Mouse (Mus musculus): ENCODE data around the gene Hat1. TPM values are rescaled to one million over a fixed set of nuclear protein-coding genes. Genes with fewer than 3 reads are reported as not detected.

The Hat1 gene
- total and polyA plus RNA-seq, 2 experiments = 2.0 to 14.6 TPM

DNA sequence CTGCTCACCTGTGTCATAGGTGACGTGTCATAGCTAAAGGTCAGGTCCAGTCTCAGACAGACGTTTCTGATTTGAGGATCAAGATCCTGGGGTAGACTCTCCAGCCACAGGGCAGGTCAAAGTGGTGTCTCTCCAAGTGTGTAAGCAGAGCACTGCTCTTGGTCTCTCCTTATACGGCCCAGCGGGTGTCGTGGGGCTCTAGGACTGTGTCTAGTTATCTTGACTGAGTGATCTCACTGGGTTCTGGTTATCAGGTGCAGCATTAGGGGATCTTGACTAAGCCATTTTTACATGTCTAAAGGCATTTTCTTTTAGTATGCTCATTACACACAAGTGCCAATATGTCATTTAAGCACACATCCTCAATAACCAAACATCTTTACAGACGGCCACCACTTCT, 82.3 kb downstream of the Hat1 start:
- Histone ChIP-seq H3K4me1 (ENCODE audit: control insufficient read depth, insufficient read depth, low read length) (peaks cover 6% of the 10 kb centered on the region), H3K79me2 (ENCODE audit: control insufficient read depth, insufficient read depth, low read length) (no peaks in the 10 kb centered on the region), H3K27me3 (ENCODE audit: control insufficient read depth, insufficient read depth, low read length) (no peaks in the 10 kb centered on the region), H3K27ac (replicated peaks; ENCODE audit: insufficient read depth, low read depth, low read length) (no peak overlapping the region), H3K9ac (ENCODE audit: low read depth, low read length) (no peak overlapping the region), H3K4me3 (ENCODE audit: insufficient read depth, low read depth, low read length) (no peak overlapping the region), H3K36me3 (ENCODE audit: control insufficient read depth, insufficient read depth, low read length) (no peaks in the 10 kb centered on the region)
- TF ChIP-seq CTCF (IDR thresholded peaks at IDR 0.05; ENCODE audit: low read depth, low read length) (no peak), POLR2A (IDR thresholded peaks at IDR 0.05; ENCODE audit: extremely low read depth, insufficient read depth, low read length) (no peak)
- DNase-seq (ENCODE audit: extremely low read depth, low read depth, low spot score) = no peak
- WGBS = 90% methylated on average over 6 of the region's 6 CpGs

DNA sequence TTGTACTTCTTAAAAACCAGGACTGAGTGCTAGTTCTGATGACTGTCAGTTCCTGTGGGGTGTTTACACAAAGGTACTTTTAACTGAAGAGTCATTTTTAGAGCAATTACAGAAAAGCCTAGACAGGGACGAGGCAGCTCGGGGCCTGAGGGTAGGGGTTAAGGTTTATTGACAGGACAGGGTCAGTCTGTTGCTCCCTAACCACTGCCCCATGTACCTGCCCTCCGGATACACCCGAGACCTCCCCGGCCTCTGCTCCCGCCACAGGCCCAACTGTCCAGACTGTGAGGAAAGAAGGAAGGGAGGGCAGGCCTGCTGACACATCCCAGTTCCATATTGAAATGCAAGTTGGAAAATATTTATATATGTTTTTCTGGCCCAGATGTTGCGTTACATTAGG, 85.1 kb downstream of the Hat1 start:
- H3K4me3 ChIP-seq (ENCODE audit: insufficient read depth, low read depth, low read length) = no peak overlapping the region
- no peak overlapping the region for H3K9ac ChIP-seq (ENCODE audit: low read depth, low read length)
- TF ChIP-seq POLR2A (IDR thresholded peaks at IDR 0.05; ENCODE audit: extremely low read depth, insufficient read depth, low read length) (no peak), CTCF (IDR thresholded peaks at IDR 0.05; ENCODE audit: low read depth, low read length) (no peak)
- H3K79me2 ChIP-seq (ENCODE audit: control insufficient read depth, insufficient read depth, low read length) = no peaks in the 10 kb centered on the region
- no peaks in the 10 kb centered on the region for H3K4me1 ChIP-seq (ENCODE audit: control insufficient read depth, insufficient read depth, low read length)
- no peaks in the 10 kb centered on the region for H3K27me3 ChIP-seq (ENCODE audit: control insufficient read depth, insufficient read depth, low read length)
- H3K27ac ChIP-seq (replicated peaks; ENCODE audit: insufficient read depth, low read depth, low read length) = no peak overlapping the region
- peak; percentile 12 for DNase-seq (ENCODE audit: extremely low read depth, low read depth, low spot score)
- 49% methylated on average over 7 of the region's 7 CpGs for WGBS
- H3K36me3 ChIP-seq (ENCODE audit: control insufficient read depth, insufficient read depth, low read length) = no peaks in the 10 kb centered on the region

GRCm38 (mm10) chr2:71474345-71474744, 85.6 kb downstream of the Hat1 start:
- Histone ChIP-seq H3K4me3 (ENCODE audit: insufficient read depth, low read depth, low read length) (no peak overlapping the region), H3K27me3 (ENCODE audit: control insufficient read depth, insufficient read depth, low read length) (no peaks in the 10 kb centered on the region), H3K27ac (replicated peaks; ENCODE audit: insufficient read depth, low read depth, low read length) (no peak overlapping the region), H3K9ac (ENCODE audit: low read depth, low read length) (no peak overlapping the region), H3K36me3 (ENCODE audit: control insufficient read depth, insufficient read depth, low read length) (no peaks in the 10 kb centered on the region), H3K79me2 (ENCODE audit: control insufficient read depth, insufficient read depth, low read length) (no peaks in the 10 kb centered on the region), H3K4me1 (ENCODE audit: control insufficient read depth, insufficient read depth, low read length) (no peaks in the 10 kb centered on the region)
- no peak for DNase-seq (ENCODE audit: extremely low read depth, low read depth, low spot score)
- 81% methylated on average over 7 of the region's 7 CpGs for WGBS
- TF ChIP-seq CTCF (IDR thresholded peaks at IDR 0.05; ENCODE audit: low read depth, low read length) (no peak), POLR2A (IDR thresholded peaks at IDR 0.05; ENCODE audit: extremely low read depth, insufficient read depth, low read length) (no peak)

DNA sequence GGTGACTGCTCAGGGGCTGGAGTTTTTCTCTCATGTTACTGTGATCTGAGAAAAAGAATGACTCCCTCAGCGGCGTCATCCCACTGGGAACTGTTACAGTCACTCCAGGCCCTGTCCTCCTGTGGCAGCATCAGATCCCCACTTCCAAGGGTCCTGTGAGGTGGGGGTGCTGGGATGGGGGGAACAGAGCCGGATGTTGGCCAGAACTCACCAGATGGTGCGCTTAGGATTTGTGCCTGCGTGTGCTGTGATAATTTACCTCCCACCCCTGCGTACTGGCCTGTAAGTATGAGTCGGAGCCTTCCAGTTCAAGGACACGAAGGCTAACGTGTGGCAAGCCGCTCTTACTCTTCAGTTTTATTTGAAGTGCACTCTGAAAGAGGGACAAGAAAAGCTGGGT, 86.6 kb downstream of the Hat1 start:
- no peak for TF ChIP-seq CTCF (IDR thresholded peaks at IDR 0.05; ENCODE audit: low read depth, low read length)
- Histone ChIP-seq H3K9ac (ENCODE audit: low read depth, low read length) (no peak overlapping the region), H3K4me1 (ENCODE audit: control insufficient read depth, insufficient read depth, low read length) (no peaks in the 10 kb centered on the region), H3K36me3 (ENCODE audit: control insufficient read depth, insufficient read depth, low read length) (no peaks in the 10 kb centered on the region), H3K4me3 (ENCODE audit: insufficient read depth, low read depth, low read length) (no peak overlapping the region), H3K79me2 (ENCODE audit: control insufficient read depth, insufficient read depth, low read length) (no peaks in the 10 kb centered on the region; the same call in 1 of the 2 replicates), H3K27me3 (ENCODE audit: control insufficient read depth, insufficient read depth, low read length) (no peaks in the 10 kb centered on the region), H3K27ac (replicated peaks; ENCODE audit: insufficient read depth, low read depth, low read length) (no peak overlapping the region)
- no peak for DNase-seq (ENCODE audit: extremely low read depth, low read depth, low spot score)
- WGBS = 95% methylated on average over 10 of the region's 10 CpGs

GRCm38 (mm10) chr2:71475760-71476159, 87.0 kb downstream of the Hat1 start:
- Histone ChIP-seq H3K9ac (ENCODE audit: low read depth, low read length) (no peak overlapping the region), H3K4me1 (ENCODE audit: control insufficient read depth, insufficient read depth, low read length) (no peaks in the 10 kb centered on the region), H3K36me3 (ENCODE audit: control insufficient read depth, insufficient read depth, low read length) (no peaks in the 10 kb centered on the region), H3K79me2 (ENCODE audit: control insufficient read depth, insufficient read depth, low read length) (no peaks in the 10 kb centered on the region; the same call in 1 of the 2 replicates), H3K4me3 (ENCODE audit: insufficient read depth, low read depth, low read length) (no peak overlapping the region), H3K27ac (replicated peaks; ENCODE audit: insufficient read depth, low read depth, low read length) (no peak overlapping the region), H3K27me3 (ENCODE audit: control insufficient read depth, insufficient read depth, low read length) (no peaks in the 10 kb centered on the region)
- 97% methylated on average over 4 of the region's 4 CpGs for WGBS
- DNase-seq (ENCODE audit: extremely low read depth, low read depth, low spot score) = no peak
- TF ChIP-seq POLR2A (IDR thresholded peaks at IDR 0.05; ENCODE audit: extremely low read depth, insufficient read depth, low read length) = no peak
- no peak for TF ChIP-seq CTCF (IDR thresholded peaks at IDR 0.05; ENCODE audit: low read depth, low read length)

DNA sequence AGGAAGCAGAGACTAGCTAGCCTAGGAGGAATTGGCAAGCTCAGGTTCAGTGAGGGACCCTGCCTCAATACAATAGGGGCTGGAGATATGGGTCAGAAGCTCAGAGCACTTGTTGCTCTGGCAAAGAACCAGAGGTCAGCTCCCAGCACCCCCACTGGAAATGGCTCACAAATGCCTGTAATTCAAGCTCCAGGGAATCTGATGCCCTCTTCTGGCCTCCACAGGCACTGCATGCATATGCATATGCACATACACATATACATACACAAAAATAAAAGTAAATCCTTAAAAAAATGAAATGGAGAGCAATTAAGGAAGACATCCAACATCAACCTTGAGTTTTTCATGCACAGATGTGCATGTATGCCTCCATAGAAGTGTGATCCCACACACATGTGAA, 89.0 kb downstream of the Hat1 start:
- no peak for DNase-seq (ENCODE audit: extremely low read depth, low read depth, low spot score)
- Histone ChIP-seq H3K4me1 (ENCODE audit: control insufficient read depth, insufficient read depth, low read length) (no peaks in the 10 kb centered on the region), H3K27ac (replicated peaks; ENCODE audit: insufficient read depth, low read depth, low read length) (no peak overlapping the region), H3K27me3 (ENCODE audit: control insufficient read depth, insufficient read depth, low read length) (no peaks in the 10 kb centered on the region), H3K4me3 (ENCODE audit: insufficient read depth, low read depth, low read length) (no peak overlapping the region), H3K79me2 (ENCODE audit: control insufficient read depth, insufficient read depth, low read length) (no peaks in the 10 kb centered on the region; the same call in 1 of the 2 replicates), H3K36me3 (ENCODE audit: control insufficient read depth, insufficient read depth, low read length) (no peaks in the 10 kb centered on the region), H3K9ac (ENCODE audit: low read depth, low read length) (no peak overlapping the region)
- TF ChIP-seq POLR2A (IDR thresholded peaks at IDR 0.05; ENCODE audit: extremely low read depth, insufficient read depth, low read length) = no peak
- TF ChIP-seq CTCF (IDR thresholded peaks at IDR 0.05; ENCODE audit: low read depth, low read length) = no peak; the same call in 1 of the 2 replicates
